Mouse (Mus musculus): Measurements from ENCODE around the gene Ubd. TPM values are rescaled to one million over a fixed set of nuclear protein-coding genes. Genes with fewer than 3 reads are reported as not detected.
A peak's percentile ranks its signal among the peaks of the same experiment; 100 is the strongest.
"Not testable (repeated sequence)": the region's sequence is repeated elsewhere in the genome, so short reads cannot be mapped to it uniquely, and the experiment has no call there.

Gene Ubd
- total RNA-seq (2022), result not detected

- no peak for DNase-seq (ENCODE audit: low spot score)
Observed at GRCm38 (mm10) chr17:37193656-37194055, at the start of gene Ubd. Gene Ubd, plus strand, starts transcription at chr17:37193892.

- no peak for DNase-seq (ENCODE audit: low spot score)
Observed at GRCm38 (mm10) chr17:37161394-37161793, 32.3 kb upstream of the Ubd start, which contains the start of gene Olfr93. Gene Olfr93, minus strand, starts transcription at chr17:37161494.

GRCm38 (mm10) chr17:37185474-37185873, 8.2 kb upstream of the Ubd start:
- DNase-seq (ENCODE audit: low spot score), result no peak

- DNase-seq (ENCODE audit: low spot score), result peak; percentile 27
Observed at GRCm38 (mm10) chr17:37190711-37191110, 3.0 kb upstream of the Ubd start.

DNA sequence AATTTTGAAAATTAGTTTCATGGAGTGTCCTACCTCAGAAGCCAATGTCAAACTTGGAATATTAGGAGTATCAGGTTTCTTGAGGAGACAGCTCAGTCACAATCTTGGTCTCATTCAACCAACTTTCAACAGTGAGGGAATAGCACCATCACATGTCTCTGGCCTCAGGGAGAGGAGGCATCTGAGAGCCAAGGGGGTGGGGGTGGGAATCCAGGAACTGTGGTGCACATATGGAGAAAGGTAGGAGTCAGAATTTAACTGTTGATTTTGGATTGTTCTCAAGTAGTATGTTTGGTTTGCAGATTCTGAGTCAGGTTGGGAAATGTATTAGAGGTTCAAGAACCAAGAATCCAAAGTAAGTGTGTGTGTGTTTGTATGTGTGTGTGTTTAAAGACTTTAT, 660 bp upstream of the Ubd start:
- DNase-seq (ENCODE audit: low spot score), result no peak

DNA sequence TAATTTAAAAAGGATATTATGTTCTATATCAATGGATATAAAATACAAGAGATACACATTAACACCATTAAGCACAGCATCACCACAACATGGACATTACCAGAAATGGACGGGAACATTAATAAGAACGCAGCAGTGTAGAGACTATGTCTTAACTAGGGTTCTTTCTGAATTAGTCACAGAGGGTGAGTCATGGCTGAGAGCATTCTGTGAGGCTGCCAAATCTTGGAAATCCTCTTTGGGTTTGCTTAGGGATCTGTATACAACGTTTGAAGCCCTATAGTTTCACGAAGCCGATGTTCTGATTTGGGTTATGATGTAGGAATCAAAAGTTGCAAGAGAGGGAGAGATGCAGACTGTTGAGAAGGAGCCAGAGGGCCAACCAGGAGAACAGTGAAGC, 1.1 kb downstream of the Ubd start:
- no peak for DNase-seq (ENCODE audit: low spot score)

DNA sequence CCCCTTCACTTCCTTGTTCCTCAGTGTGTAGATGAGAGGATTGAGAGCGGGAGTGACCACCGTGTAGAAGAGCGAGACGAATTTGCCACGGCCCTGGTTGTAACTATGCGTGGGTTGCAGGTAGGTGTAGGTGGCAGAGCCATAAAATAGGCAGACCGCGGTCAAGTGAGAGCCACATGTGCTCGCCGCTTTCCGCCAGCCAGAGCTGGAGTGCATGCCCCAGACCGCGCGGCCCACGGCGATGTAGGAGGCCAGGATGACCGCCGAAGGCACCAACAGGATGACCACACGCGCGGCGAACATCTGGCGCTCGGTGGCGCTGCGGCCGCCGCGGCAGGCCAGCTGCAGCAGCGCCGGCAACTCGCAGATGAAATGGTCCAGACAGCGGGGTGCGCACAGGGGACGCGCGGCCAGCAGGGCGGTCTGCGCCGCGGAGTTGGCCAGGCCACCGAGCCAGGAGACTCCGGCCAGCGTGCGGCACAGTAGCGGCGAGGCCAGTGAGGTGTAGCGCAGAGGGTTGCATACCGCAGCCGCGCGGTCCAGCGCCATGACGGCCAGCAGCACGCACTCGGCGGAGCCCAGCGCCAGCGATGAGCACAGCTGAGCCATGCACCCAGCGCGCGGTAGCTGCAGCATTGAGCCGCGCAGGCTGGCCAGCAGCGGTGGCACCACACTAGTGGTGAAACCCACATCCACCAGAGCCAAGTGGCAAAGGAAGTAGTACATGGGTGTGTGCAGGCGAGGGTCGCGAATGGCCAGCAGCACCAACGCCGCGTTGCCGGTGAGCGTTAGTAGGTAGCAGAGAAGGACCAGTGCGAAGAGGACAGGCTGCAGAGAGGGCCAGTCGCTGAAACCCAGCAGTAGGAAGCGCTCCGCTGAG, 3.4 kb downstream of the Ubd start:
- no peak for DNase-seq (ENCODE audit: low spot score)

- DNase-seq (ENCODE audit: low spot score), result no peak
Observed at GRCm38 (mm10) chr17:37200894-37201293, 7.2 kb downstream of the Ubd start, which contains the start of gene Olfr94. Gene Olfr94, minus strand, starts transcription at chr17:37200994.

GRCm38 (mm10) chr17:37203206-37203916, 9.7 kb downstream of the Ubd start:
- DNase-seq (ENCODE audit: low spot score), result peak; percentile 81

- no peak for DNase-seq (ENCODE audit: low spot score)
Observed at GRCm38 (mm10) chr17:37203917-37204236, 10.2 kb downstream of the Ubd start.

GRCm38 (mm10) chr17:37210884-37211768, 17.4 kb downstream of the Ubd start:
- no peak for DNase-seq (ENCODE audit: low spot score)

DNA sequence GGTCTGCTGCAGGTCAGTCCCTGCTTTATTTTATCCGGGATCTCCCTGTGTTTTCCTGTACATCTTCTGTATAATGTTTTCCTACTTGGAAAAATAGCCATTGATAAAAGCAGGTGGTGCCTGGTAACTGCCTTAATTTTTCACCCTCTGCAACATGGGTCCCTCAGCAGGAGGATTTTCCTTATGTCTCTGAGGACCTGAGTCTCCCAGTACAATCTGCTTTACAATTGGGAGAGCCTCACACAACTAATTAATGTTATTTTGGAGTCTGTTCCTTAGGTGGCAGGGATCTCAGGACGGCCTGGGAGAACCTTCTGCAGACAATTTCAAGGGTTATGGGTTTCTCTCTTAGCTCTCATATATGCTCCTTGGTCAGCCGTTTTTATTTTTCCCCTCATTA, 19.3 kb downstream of the Ubd start, which contains the start of gene Olfr95:
TSS of gene Olfr95 (minus strand) at position 101 of the 400 bp plus-strand sequence.
- DNase-seq (ENCODE audit: low spot score), result no peak

DNA sequence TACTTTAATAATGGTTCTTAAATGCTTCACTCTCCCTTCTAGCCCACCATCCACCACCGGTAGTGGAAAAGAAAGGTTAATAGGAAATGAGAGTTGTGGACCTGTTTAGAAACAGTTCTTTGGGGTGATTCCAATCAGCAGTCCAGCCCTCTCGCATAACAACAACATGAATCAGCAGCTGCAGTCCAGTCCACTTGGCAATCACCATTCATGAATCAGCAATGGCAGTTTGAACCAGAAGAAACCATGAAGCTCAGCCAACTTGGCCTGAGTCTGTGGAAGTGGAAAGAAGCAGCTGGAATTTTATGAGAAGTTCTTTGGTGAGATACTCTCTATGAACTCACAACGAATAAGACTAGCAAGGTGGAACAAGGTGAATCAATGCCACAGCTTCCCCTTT, 24.8 kb downstream of the Ubd start:
- peak; percentile 24 for DNase-seq (ENCODE audit: low spot score)

GRCm38 (mm10) chr17:37219846-37220245, 26.2 kb downstream of the Ubd start, which contains the start of gene Olfr96:
Gene Olfr96, plus strand, starts transcription at chr17:37220146.
- no peak for DNase-seq (ENCODE audit: low spot score)

DNA sequence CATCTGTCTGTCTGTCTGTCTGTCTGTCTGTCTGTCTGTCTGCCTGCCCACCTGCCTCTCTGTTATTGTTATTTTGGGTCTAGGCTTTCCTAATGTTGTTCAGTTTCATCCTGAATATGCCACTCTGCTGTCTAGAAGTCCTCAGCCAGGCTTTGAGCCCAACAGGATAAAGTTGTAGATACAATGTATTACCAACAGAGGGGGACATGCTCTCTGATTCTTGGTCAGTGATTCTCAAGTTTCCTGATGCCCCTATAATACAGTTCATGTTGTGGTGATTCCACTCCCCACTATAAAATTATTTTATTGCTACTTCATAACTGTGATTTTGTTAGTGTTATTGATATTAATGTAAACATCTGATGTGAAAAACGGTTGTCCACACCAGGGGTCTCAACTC, 28.2 kb downstream of the Ubd start:
- no peak for DNase-seq (ENCODE audit: low spot score)

DNA sequence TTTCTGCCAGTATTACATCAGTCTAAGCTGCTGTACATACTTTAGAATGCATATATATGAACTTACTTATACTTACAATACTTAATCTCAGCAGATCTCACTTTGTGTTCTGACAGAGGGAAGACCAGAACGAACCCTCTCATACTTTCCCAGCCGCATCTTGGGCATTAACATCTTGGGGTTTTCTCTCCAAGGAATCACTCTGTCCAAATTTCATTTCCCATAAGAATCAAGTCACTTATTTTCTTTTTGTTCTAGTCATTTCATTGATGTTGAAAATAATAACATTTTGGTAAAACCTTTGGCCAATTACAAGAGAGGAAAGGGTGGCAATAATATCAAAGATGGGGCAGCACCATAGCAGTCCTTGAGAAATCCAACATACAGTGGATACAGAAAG, 43.5 kb downstream of the Ubd start, which contains the start of gene Olfr97:
TSS of gene Olfr97 (minus strand) at position 101 of the 400 bp plus-strand sequence.
- DNase-seq (ENCODE audit: low spot score), result not testable (repeated sequence)

DNA sequence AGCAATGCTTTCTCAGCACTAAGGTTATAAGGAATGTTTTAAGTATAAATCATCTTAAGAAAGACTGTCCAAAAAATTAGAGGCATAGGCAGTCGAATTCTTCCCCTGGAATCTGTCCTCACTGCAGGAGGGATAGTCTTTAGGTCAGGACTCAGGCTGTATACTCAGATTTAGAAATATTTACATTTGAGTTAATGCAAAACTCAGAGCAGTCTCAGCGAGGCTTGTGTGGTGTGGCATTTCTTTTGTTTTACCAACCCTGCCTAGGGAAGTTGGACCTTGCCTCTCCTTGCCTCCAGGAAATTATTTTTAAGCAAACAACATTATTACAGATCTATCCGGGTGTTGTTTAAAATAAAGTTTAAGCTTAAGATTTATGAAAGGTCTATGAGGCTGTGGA, 48.5 kb downstream of the Ubd start:
- DNase-seq (ENCODE audit: low spot score), result no peak
